Mouse (Mus musculus) stomach, postnatal 0 days (tissue): ENCODE data around the gene Zfp536.

Experiments
- CTCF ChIP-seq: IDR thresholded peaks from 2 replicates; pipeline ENCODE4 v1.5.1; 2016; ENCODE audit warnings: antibody characterized with exemption, low read depth, mild to moderate bottlenecking, moderate library complexity
- EP300 ChIP-seq: optimal IDR thresholded peaks from 2 replicates; pipeline ENCODE3; 2016; ENCODE audit warnings: antibody characterized with exemption

DNA sequence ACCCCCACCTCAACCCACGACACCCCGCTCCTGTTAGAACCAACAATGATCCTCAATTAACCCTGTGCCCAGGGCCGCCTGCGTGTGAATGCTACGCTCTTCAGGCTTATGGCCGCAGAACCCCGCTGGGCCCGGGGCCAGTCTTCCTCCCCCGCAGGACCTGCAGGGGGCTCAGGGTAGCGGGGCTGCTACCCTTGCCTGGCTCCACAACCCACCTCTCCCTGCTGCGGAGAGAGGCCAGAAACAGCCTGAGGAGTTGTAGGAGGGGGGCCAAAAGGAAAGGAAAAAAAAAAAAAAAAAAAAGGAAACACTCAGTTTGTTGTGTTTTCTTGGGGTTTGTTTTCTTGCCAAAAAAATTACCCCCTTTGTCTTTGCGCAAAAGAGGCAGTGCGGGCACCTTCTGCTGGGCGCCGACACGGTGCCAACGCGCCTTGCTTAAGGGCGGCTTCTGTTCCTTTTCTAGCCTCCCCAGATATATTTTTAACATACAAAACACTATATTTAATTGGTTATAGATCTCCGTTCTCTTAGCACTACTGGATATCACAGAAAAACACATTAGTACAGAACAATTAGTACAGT is 148.6 kb downstream of the Zfp536 start:
- TF ChIP-seq CTCF = peak; percentile 18; the same call in 1 of the 2 replicates
- no peak for TF ChIP-seq EP300
